Mouse (Mus musculus): Measurements from ENCODE around the gene Phf5a.
"Not testable (repeated sequence)": the region's sequence is repeated elsewhere in the genome, so short reads cannot be mapped to it uniquely, and the experiment has no call there.

The Phf5a gene

GRCm38 (mm10) chr15:81871604-81872261 lies at the start of gene Phf5a:
Phf5a (minus strand) TSS chr15:81871911.
- peak; percentile 98 for DNase-seq

- DNase-seq, result no peak
Observed at GRCm38 (mm10) chr15:81921255-81921654, 49.5 kb upstream of the Phf5a start.

GRCm38 (mm10) chr15:81920546-81921217 lies 49.0 kb upstream of the Phf5a start:
- DNase-seq, result no peak

GRCm38 (mm10) chr15:81919062-81919461 lies 47.4 kb upstream of the Phf5a start:
- DNase-seq, result no peak

- peak; percentile 76 for DNase-seq
Observed at GRCm38 (mm10) chr15:81917621-81918463, 46.1 kb upstream of the Phf5a start.

GRCm38 (mm10) chr15:81917201-81917600 lies 45.5 kb upstream of the Phf5a start:
- no peak for DNase-seq

- no peak for DNase-seq
Observed at GRCm38 (mm10) chr15:81915663-81916062, 44.0 kb upstream of the Phf5a start.

- no peak for DNase-seq
Observed at GRCm38 (mm10) chr15:81914668-81915067, 43.0 kb upstream of the Phf5a start.

- no peak for DNase-seq
Observed at GRCm38 (mm10) chr15:81912498-81912897, 40.8 kb upstream of the Phf5a start.

- DNase-seq, result not testable (repeated sequence)
Observed at GRCm38 (mm10) chr15:81908767-81909166, 37.1 kb upstream of the Phf5a start.

- no peak for DNase-seq
Observed at GRCm38 (mm10) chr15:81907953-81908352, 36.2 kb upstream of the Phf5a start.

- DNase-seq, result peak; percentile 77
Observed at GRCm38 (mm10) chr15:81904939-81905338, 33.2 kb upstream of the Phf5a start.

- DNase-seq, result no peak
Observed at GRCm38 (mm10) chr15:81898751-81899150, 27.0 kb upstream of the Phf5a start.

- no peak for DNase-seq
Observed at GRCm38 (mm10) chr15:81897607-81898285, 26.0 kb upstream of the Phf5a start.

- no peak for DNase-seq
Observed at GRCm38 (mm10) chr15:81896407-81896806, 24.7 kb upstream of the Phf5a start.

GRCm38 (mm10) chr15:81894002-81894401 lies 22.3 kb upstream of the Phf5a start:
- DNase-seq, result no peak

GRCm38 (mm10) chr15:81891822-81892580 lies 20.3 kb upstream of the Phf5a start:
- no peak for DNase-seq

GRCm38 (mm10) chr15:81891140-81891802 lies 19.6 kb upstream of the Phf5a start:
- no peak for DNase-seq

GRCm38 (mm10) chr15:81889175-81889574 lies 17.5 kb upstream of the Phf5a start:
- no peak for DNase-seq

- no peak for DNase-seq
Observed at GRCm38 (mm10) chr15:81886795-81887550, 15.3 kb upstream of the Phf5a start.

- no peak for DNase-seq
Observed at GRCm38 (mm10) chr15:81885418-81885934, 13.8 kb upstream of the Phf5a start.

Data from embryo, embryonic 11 days (tissue).